Mouse (Mus musculus): ENCODE measurements at regions not wholly inside any gene's neighbourhood (a gene's known extent, or its start where the extent isn't known, plus 50 kb on each side); places are given as distances from the start of the nearest gene placed in this dataset.

DNA sequence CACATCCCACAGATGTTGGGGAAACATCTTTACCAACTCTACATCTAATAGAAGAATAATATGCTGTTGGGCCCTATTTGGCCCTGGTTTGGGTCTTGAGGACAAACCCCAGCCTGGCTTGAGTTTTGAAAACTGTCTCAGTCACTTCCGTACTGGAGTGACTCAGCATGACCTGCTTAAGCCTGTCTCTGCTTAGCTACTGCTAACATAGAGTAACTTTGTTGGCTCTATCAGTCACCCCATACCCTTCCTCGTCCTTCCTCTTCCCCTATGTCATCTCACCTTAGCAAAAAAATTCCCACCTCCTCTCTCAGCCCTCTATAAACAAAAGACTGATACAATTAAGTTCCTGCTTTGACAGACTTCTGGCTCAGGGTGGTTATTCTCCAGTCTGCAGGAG is 154.7 kb downstream of the Fam174a start:
- TF ChIP-seq NELFE (IDR thresholded peaks at IDR 0.05; ENCODE audit: low read depth, low read length) (no peak), USF2 (conservative IDR thresholded peaks at IDR 0.05; ENCODE audit: low read depth, low read length) (no peak), RCOR1 (conservative IDR thresholded peaks at IDR 0.05; ENCODE audit: low read depth, low read length) (no peak), JUN (IDR thresholded peaks at IDR 0.05; ENCODE audit: insufficient read depth, low read depth, low read length) (no peak), ELF1 (IDR thresholded peaks at IDR 0.05; ENCODE audit: low read depth, low read length) (peak; percentile 36; the same call in 1 of the 2 replicates), ZNF384 (IDR thresholded peaks at IDR 0.05; ENCODE audit: low read depth, low read length) (no peak), MAX (IDR thresholded peaks at IDR 0.05; ENCODE audit: low read length) (no peak), MYC (IDR thresholded peaks at IDR 0.05; ENCODE audit: low read depth, low read length) (no peak), IRF4 (IDR thresholded peaks at IDR 0.05; ENCODE audit: low read depth, low read length) (no peak), MAFK (IDR thresholded peaks at IDR 0.05; ENCODE audit: insufficient replicate concordance, low read length) (0 out of 2 replicates have a peak, but pooled peaks have one; percentile 60), POLR2A (IDR thresholded peaks at IDR 0.05; ENCODE audit: low read depth, low read length) (no peak), E2F4 (IDR thresholded peaks at IDR 0.05; ENCODE audit: insufficient replicate concordance, low read depth, low read length) (no peak), SIN3A (IDR thresholded peaks at IDR 0.05; ENCODE audit: low read length) (no peak), GABPA (IDR thresholded peaks at IDR 0.05; ENCODE audit: insufficient replicate concordance, low read depth, low read length) (no peak)
- Histone ChIP-seq H3K4me1 (ENCODE audit: control insufficient read depth in 1 of 2, insufficient read depth in 2 of 2) (peaks cover 0 to 7% of the 10 kb centered on the region in 2 experiments; a peak in 3 of 4 replicates), H3K9me3 (replicated peaks; ENCODE audit: low read length) (no peaks in the 10 kb centered on the region), H3K27ac (ENCODE audit: insufficient read depth, low read depth) (no peak overlapping the region), H3K36me3 (replicated peaks in 1 of 2; ENCODE audit: control insufficient read depth in 1 of 2, insufficient read depth in 1 of 2, low read length in 1 of 2) (no peaks in the 10 kb centered on the region), H3K79me2 (replicated peaks; ENCODE audit: control insufficient read depth, extremely low read depth, insufficient read depth, poor library complexity, severe bottlenecking) (no peaks in the 10 kb centered on the region), H3K4me3 (replicated peaks in 1 of 3; ENCODE audit: low read depth in 2 of 3, low read length in 2 of 3, poor library complexity in 1 of 3) (no peak overlapping the region), H3K4me2 (ENCODE audit: insufficient read depth, low read depth, poor library complexity, severe bottlenecking) (no peak overlapping the region), H3K27me3 (replicated peaks) (no peaks in the 10 kb centered on the region), H3K9ac (ENCODE audit: insufficient read depth, low read depth) (no peak overlapping the region)
- dilution Hi-C loops (cut with MboI; ENCODE audit: extremely low pct_ligation_motif_present, extremely low pct_unique_long_range_greater_than_20kb, low sequenced_read_pairs), result no loop called here
- no peak for DNase-seq (ENCODE audit: extremely low read depth)
- in situ Hi-C loops (cut with MboI; ENCODE audit: low pct_ligation_motif_present, low pct_unique_long_range_greater_than_20kb, low sequenced_read_pairs), result no loop called here

- no peaks in the 10 kb centered on the region for H3K36me3 ChIP-seq (replicated peaks in 1 of 2; ENCODE audit: control insufficient read depth in 1 of 2, insufficient read depth in 1 of 2, low read length in 1 of 2)
- H3K9ac ChIP-seq (ENCODE audit: insufficient read depth, low read depth), result no peak overlapping the region
- H3K4me1 ChIP-seq (ENCODE audit: control insufficient read depth in 1 of 2, insufficient read depth in 2 of 2), result peaks cover 0 to 7% of the 10 kb centered on the region in 2 experiments; a peak in 3 of 4 replicates
- H3K4me2 ChIP-seq (ENCODE audit: insufficient read depth, low read depth, poor library complexity, severe bottlenecking), result no peak overlapping the region
- H3K4me3 ChIP-seq (replicated peaks in 1 of 3; ENCODE audit: low read depth in 2 of 3, low read length in 2 of 3, poor library complexity in 1 of 3), result no peak overlapping the region
- TF ChIP-seq NELFE (IDR thresholded peaks at IDR 0.05; ENCODE audit: low read depth, low read length) (no peak), BHLHE40 (IDR thresholded peaks at IDR 0.05; ENCODE audit: low read depth, low read length) (no peak)
- no peak overlapping the region for H3K27ac ChIP-seq (ENCODE audit: insufficient read depth, low read depth)
- no peak for DNase-seq (ENCODE audit: extremely low read depth)
- H3K9me3 ChIP-seq (replicated peaks; ENCODE audit: low read length), result no peaks in the 10 kb centered on the region
- dilution Hi-C loops (cut with MboI; ENCODE audit: extremely low pct_ligation_motif_present, extremely low pct_unique_long_range_greater_than_20kb, low sequenced_read_pairs), result no loop called here
- in situ Hi-C loops (cut with MboI; ENCODE audit: low pct_ligation_motif_present, low pct_unique_long_range_greater_than_20kb, low sequenced_read_pairs), result no loop called here
- no peaks in the 10 kb centered on the region for H3K27me3 ChIP-seq (replicated peaks)
- H3K79me2 ChIP-seq (replicated peaks; ENCODE audit: control insufficient read depth, extremely low read depth, insufficient read depth, poor library complexity, severe bottlenecking), result no peaks in the 10 kb centered on the region
Observed at GRCm38 (mm10) chr1:95468772-95469171, 155.3 kb downstream of the Fam174a start.
